Mouse (Mus musculus): ENCODE data around the gene Trim16.

Gene Trim16

GRCm38 (mm10) chr11:62830387-62830786 is 10.4 kb downstream of the Trim16 start:
- no peak for DNase-seq (ENCODE audit: extremely low spot score)

GRCm38 (mm10) chr11:62831906-62832305 is 11.9 kb downstream of the Trim16 start:
- DNase-seq (ENCODE audit: extremely low spot score) = no peak

GRCm38 (mm10) chr11:62844562-62844961 is 24.5 kb downstream of the Trim16 start:
- no peak for DNase-seq (ENCODE audit: extremely low spot score)

GRCm38 (mm10) chr11:62845730-62846129 is 25.7 kb downstream of the Trim16 start:
- no peak for DNase-seq (ENCODE audit: extremely low spot score)

- peak; percentile 38 for DNase-seq (ENCODE audit: extremely low spot score)
Observed at GRCm38 (mm10) chr11:62846961-62847654, 27.1 kb downstream of the Trim16 start, which contains the start of gene Fbxw10. TSS of gene Fbxw10 (plus strand) at chr11:62847069.

GRCm38 (mm10) chr11:62847655-62848191 is 27.7 kb downstream of the Trim16 start:
- peak; percentile 4 for DNase-seq (ENCODE audit: extremely low spot score)

- DNase-seq (ENCODE audit: extremely low spot score) = peak; percentile 66
Observed at GRCm38 (mm10) chr11:62848301-62848700, 28.3 kb downstream of the Trim16 start.

- DNase-seq (ENCODE audit: extremely low spot score) = peak; percentile 15
Observed at GRCm38 (mm10) chr11:62851199-62851598, 31.2 kb downstream of the Trim16 start.

- DNase-seq (ENCODE audit: extremely low spot score) = no peak
Observed at GRCm38 (mm10) chr11:62853334-62853733, 33.3 kb downstream of the Trim16 start.

GRCm38 (mm10) chr11:62865562-62865961 is 45.5 kb downstream of the Trim16 start:
- DNase-seq (ENCODE audit: extremely low spot score) = no peak

GRCm38 (mm10) chr11:62866685-62867084 is 46.7 kb downstream of the Trim16 start:
- DNase-seq (ENCODE audit: extremely low spot score) = no peak

- DNase-seq (ENCODE audit: extremely low spot score) = no peak
Observed at GRCm38 (mm10) chr11:62869201-62869600, 49.2 kb downstream of the Trim16 start.

- DNase-seq (ENCODE audit: extremely low spot score) = no peak
Observed at GRCm38 (mm10) chr11:62869715-62870371, 49.8 kb downstream of the Trim16 start.

GRCm38 (mm10) chr11:62873479-62873878 is 53.4 kb downstream of the Trim16 start:
- no peak for DNase-seq (ENCODE audit: extremely low spot score)

GRCm38 (mm10) chr11:62875696-62876095 is 55.7 kb downstream of the Trim16 start:
- DNase-seq (ENCODE audit: extremely low spot score) = peak; percentile 11

GRCm38 (mm10) chr11:62876445-62876844 is 56.4 kb downstream of the Trim16 start:
- DNase-seq (ENCODE audit: extremely low spot score) = no peak

- no peak for DNase-seq (ENCODE audit: extremely low spot score)
Observed at GRCm38 (mm10) chr11:62877391-62877790, 57.4 kb downstream of the Trim16 start.

GRCm38 (mm10) chr11:62878728-62879127 is 58.7 kb downstream of the Trim16 start:
- no peak for DNase-seq (ENCODE audit: extremely low spot score)

- peak; percentile 100 for DNase-seq (ENCODE audit: extremely low spot score)
Observed at GRCm38 (mm10) chr11:62879220-62880048, 59.4 kb downstream of the Trim16 start, which contains the start of gene Tvp23b. TSS of gene Tvp23b (plus strand) at chr11:62879455.

- DNase-seq (ENCODE audit: extremely low spot score) = no peak
Observed at GRCm38 (mm10) chr11:62883407-62883806, 63.4 kb downstream of the Trim16 start.

GRCm38 (mm10) chr11:62885323-62885722 is 65.3 kb downstream of the Trim16 start:
- DNase-seq (ENCODE audit: extremely low spot score) = no peak

GRCm38 (mm10) chr11:62890796-62891195 is 70.8 kb downstream of the Trim16 start:
- DNase-seq (ENCODE audit: extremely low spot score) = no peak

Data from embryo, embryonic 9.5 days (tissue).